Mouse (Mus musculus) liver, embryonic 11.5 days (tissue): ENCODE data around the gene Stat3. TPM values are rescaled to one million over a fixed set of nuclear protein-coding genes. Genes with fewer than 3 reads are reported as not detected.
A peak's percentile ranks its signal among the peaks of the same experiment; 100 is the strongest.

Source experiments
- ATAC-seq: fragments of 200-750 bp; cut with Nextera tagmentation; replicated peaks from 2 replicates; pipeline ENCODE4 v1.8.0; 2017; ENCODE audit warnings: moderate number of reproducible peaks, mild to moderate bottlenecking, moderate TSS enrichment, moderate library complexity; ENCODE audit not compliant: low FRiP score
- DNase-seq: peaks from one replicate; pipeline ENCODE4 v3.0.0-alpha.2; 2017; ENCODE audit warnings: low spot score
- H3K27ac ChIP-seq: fragments of 300-500 bp; sonication (generic); 2 replicates; pipeline ENCODE4 v1.5.1; 2014; ENCODE audit warnings: mild to moderate bottlenecking, low read depth, low read length, control low read depth
- H3K27me3 ChIP-seq: fragments of 300-500 bp; sonication (generic); replicated peaks from 2 replicates; pipeline ENCODE4 v1.6.1; 2014; ENCODE audit warnings: low read length, mixed read lengths; ENCODE audit not compliant: control insufficient read depth, insufficient read depth
- H3K36me3 ChIP-seq: fragments of 300-500 bp; sonication (generic); 2 replicates; pipeline ENCODE4 v1.6.1; 2014; ENCODE audit warnings: mild to moderate bottlenecking, low read length, moderate library complexity, mixed read lengths; ENCODE audit not compliant: control insufficient read depth, insufficient read depth
- H3K4me1 ChIP-seq: fragments of 300-500 bp; sonication (generic); replicated peaks from 2 replicates; pipeline ENCODE4 v1.6.1; 2014; ENCODE audit warnings: low read length, mixed read lengths; ENCODE audit not compliant: control insufficient read depth, insufficient read depth
- H3K4me2 ChIP-seq: fragments of 300-500 bp; sonication (generic); 2 replicates; pipeline ENCODE4 v1.6.1; 2014; ENCODE audit warnings: mild to moderate bottlenecking, control low read depth, moderate library complexity
- H3K4me3 ChIP-seq: fragments of 300-500 bp; sonication (generic); 2 replicates; pipeline ENCODE4 v1.5.1; 2014; ENCODE audit warnings: low read depth, low read length, control low read depth
- H3K9ac ChIP-seq: fragments of 300-500 bp; sonication (generic); 2 replicates; pipeline ENCODE4 v1.6.1; 2014; ENCODE audit warnings: low read depth, low read length, control low read depth
- H3K9me3 ChIP-seq: fragments of 300-500 bp; sonication (generic); 2 replicates; pipeline ENCODE4 v1.6.1; 2016; ENCODE audit warnings: low read length, inconsistent platforms, mixed read lengths; ENCODE audit not compliant: control insufficient read depth
- WGBS: fragments of 180-500 bp; shearing (Covaris S2); extraction: QIAGEN DNeasy Blood & Tissue Kit; methylation state at CpG from one replicate; pipeline ENCODE4 v1.1.7; 2014; 5-methylcytosine and 5-hydroxymethylcytosine counted together
- polyA plus RNA-seq: library from polyadenylated mRNA; unstranded; fragments of >200 nt; fragmentation: Nextera tagmentation; extraction: Ambion mirVana; gene quantifications from 2 replicates; pipeline ENCODE4 v1.2.1, GENCODE M21; 2014

Stat3 gene
- polyA plus RNA-seq, 1 experiment from 2014 or later: 57.3 TPM

GRCm38 (mm10) chr11:100920887-100921624 is 18.3 kb downstream of the Stat3 start:
- DNase-seq (no peak), ATAC-seq (peak; percentile 87)
- Histone ChIP-seq H3K9ac (no peak overlapping the region), H3K27ac (peak overlapping the region; percentile 54), H3K9me3 (no peaks in the 10 kb centered on the region), H3K27me3 (no peaks in the 10 kb centered on the region), H3K4me2 (peak overlapping the region; percentile 36), H3K4me1 (peaks cover 32% of the 10 kb centered on the region), H3K36me3 (0 out of 2 replicates have a peak, but pooled peaks cover 2% of the 10 kb centered on the region), H3K4me3 (no peak overlapping the region)
- WGBS: 67% methylated on average over 4 of the region's 4 CpGs

GRCm38 (mm10) chr11:100918007-100918406 is 21.3 kb downstream of the Stat3 start:
- 84% methylated on average over 5 of the region's 5 CpGs for WGBS

GRCm38 (mm10) chr11:100916432-100916971 is 22.8 kb downstream of the Stat3 start:
- 85% methylated on average over 4 of the region's 4 CpGs for WGBS
- Histone ChIP-seq H3K4me2 (no peak overlapping the region), H3K27ac (no peak overlapping the region), H3K4me3 (no peak overlapping the region), H3K36me3 (peaks cover 9% of the 10 kb centered on the region; the same call in 1 of the 2 replicates), H3K9ac (no peak overlapping the region), H3K27me3 (no peaks in the 10 kb centered on the region), H3K9me3 (peaks cover 4% of the 10 kb centered on the region; the same call in 1 of the 2 replicates), H3K4me1 (peaks cover 26% of the 10 kb centered on the region)
- no peak for ATAC-seq
- DNase-seq: no peak

More at GRCm38 (mm10) chr11:100918007-100918406, 21.3 kb downstream of the Stat3 start:
- ATAC-seq (no peak), DNase-seq (no peak)
- peaks cover 4% of the 10 kb centered on the region; the same call in 1 of the 2 replicates for H3K9me3 ChIP-seq
- no peak overlapping the region for H3K4me3 ChIP-seq
- no peak overlapping the region for H3K9ac ChIP-seq
- no peak overlapping the region for H3K4me2 ChIP-seq
- no peaks in the 10 kb centered on the region for H3K27me3 ChIP-seq
- peaks cover 7% of the 10 kb centered on the region; the same call in 1 of the 2 replicates for H3K36me3 ChIP-seq
- H3K4me1 ChIP-seq: peaks cover 28% of the 10 kb centered on the region
- H3K27ac ChIP-seq: no peak overlapping the region

GRCm38 (mm10) chr11:100915063-100915462 is 24.3 kb downstream of the Stat3 start:
- Histone ChIP-seq H3K27me3 (no peaks in the 10 kb centered on the region), H3K9ac (no peak overlapping the region), H3K27ac (no peak overlapping the region), H3K36me3 (peaks cover 14% of the 10 kb centered on the region; the same call in 1 of the 2 replicates), H3K4me2 (no peak overlapping the region), H3K4me3 (no peak overlapping the region), H3K9me3 (peaks cover 4% of the 10 kb centered on the region; the same call in 1 of the 2 replicates), H3K4me1 (peaks cover 12% of the 10 kb centered on the region)
- 84% methylated on average over 3 of the region's 3 CpGs for whole genome bisulfite sequencing
- DNase-seq (no peak), ATAC-seq (no peak)

GRCm38 (mm10) chr11:100914415-100914814 is 24.9 kb downstream of the Stat3 start:
- ATAC-seq: no peak
- Histone ChIP-seq H3K4me2 (no peak overlapping the region), H3K9me3 (peaks cover 4% of the 10 kb centered on the region; the same call in 1 of the 2 replicates), H3K27ac (no peak overlapping the region), H3K9ac (no peak overlapping the region), H3K27me3 (no peaks in the 10 kb centered on the region), H3K4me1 (peaks cover 9% of the 10 kb centered on the region), H3K4me3 (no peak overlapping the region), H3K36me3 (peaks cover 14% of the 10 kb centered on the region; the same call in 1 of the 2 replicates)
- WGBS: 84% methylated on average over 5 of the region's 5 CpGs
- no peak for DNase-seq

GRCm38 (mm10) chr11:100912401-100913155 is 26.8 kb downstream of the Stat3 start:
- no peak for DNase-seq
- Histone ChIP-seq H3K36me3 (peaks cover 16% of the 10 kb centered on the region; the same call in 1 of the 2 replicates), H3K27me3 (no peaks in the 10 kb centered on the region), H3K4me3 (no peak overlapping the region), H3K4me1 (peaks cover 9% of the 10 kb centered on the region), H3K9ac (no peak overlapping the region), H3K9me3 (peaks cover 4% of the 10 kb centered on the region; the same call in 1 of the 2 replicates), H3K4me2 (no peak overlapping the region), H3K27ac (no peak overlapping the region)
- 85% methylated on average over 17 of the region's 17 CpGs for WGBS
- no peak for ATAC-seq

- no peaks in the 10 kb centered on the region for H3K9me3 ChIP-seq
- no peak overlapping the region for H3K9ac ChIP-seq
- no peak overlapping the region for H3K4me2 ChIP-seq
- DNase-seq (no peak), ATAC-seq (no peak)
- peaks cover 22% of the 10 kb centered on the region for H3K36me3 ChIP-seq
- no peak overlapping the region for H3K27ac ChIP-seq
- peaks cover 20% of the 10 kb centered on the region for H3K4me1 ChIP-seq
- H3K27me3 ChIP-seq: no peaks in the 10 kb centered on the region
- WGBS: 90% methylated on average over 9 of the region's 9 CpGs
- H3K4me3 ChIP-seq: no peak overlapping the region
These were observed 30.8 kb downstream of the Stat3 start for GRCm38 (mm10) chr11:100908567-100908966.

GRCm38 (mm10) chr11:100908112-100908511 is 31.2 kb downstream of the Stat3 start:
- H3K9ac ChIP-seq: no peak overlapping the region
- no peak overlapping the region for H3K27ac ChIP-seq
- no peak for ATAC-seq
- H3K36me3 ChIP-seq: peaks cover 23% of the 10 kb centered on the region
- DNase-seq: no peak
- 80% methylated on average over 2 of the region's 2 CpGs for WGBS
- H3K4me3 ChIP-seq: no peak overlapping the region
- H3K4me1 ChIP-seq: peaks cover 16% of the 10 kb centered on the region
- H3K27me3 ChIP-seq: no peaks in the 10 kb centered on the region
- H3K4me2 ChIP-seq: no peak overlapping the region
- H3K9me3 ChIP-seq: no peaks in the 10 kb centered on the region
